Mouse (Mus musculus) intestine, postnatal 0 days (tissue): ENCODE measurements around the gene Moxd1. TPM values are rescaled to one million over a fixed set of nuclear protein-coding genes. Genes with fewer than 3 reads are reported as not detected.

ENCODE experiments used
- ATAC-seq: fragments of 200-750 bp; cut with Nextera tagmentation; 2 replicates; pipeline ENCODE4 v1.8.0; 2017; ENCODE audit warnings: mild to moderate bottlenecking, moderate TSS enrichment, moderate library complexity
- H3K27ac ChIP-seq: fragments of 300-500 bp; sonication (generic); 2 replicates; pipeline ENCODE4 v1.5.1; 2014; ENCODE audit warnings: mild to moderate bottlenecking, low read depth, low read length, moderate library complexity
- H3K27me3 ChIP-seq: fragments of 300-500 bp; sonication (generic); replicated peaks from 2 replicates; pipeline ENCODE4 v1.6.1; 2014; ENCODE audit warnings: low read length, mixed read lengths; ENCODE audit not compliant: control insufficient read depth, insufficient read depth
- H3K36me3 ChIP-seq: fragments of 300-500 bp; sonication (generic); 2 replicates; pipeline ENCODE4 v1.6.1; 2014; ENCODE audit warnings: mild to moderate bottlenecking, moderate library complexity; ENCODE audit not compliant: control insufficient read depth, insufficient read depth
- H3K4me1 ChIP-seq: fragments of 300-500 bp; sonication (generic); replicated peaks from 2 replicates; pipeline ENCODE4 v1.6.1; 2014; ENCODE audit warnings: antibody characterized with exemption, low read length, mixed read lengths; ENCODE audit not compliant: control insufficient read depth, insufficient read depth
- H3K4me2 ChIP-seq: fragments of 300-500 bp; sonication (generic); replicated peaks from 2 replicates; pipeline ENCODE4 v1.6.1; 2014; ENCODE audit warnings: low read depth, mild to moderate bottlenecking, moderate library complexity
- H3K4me3 ChIP-seq: fragments of 300-500 bp; sonication (generic); 2 replicates; pipeline ENCODE4 v1.5.1; 2014; ENCODE audit warnings: low read depth, low read length
- H3K9ac ChIP-seq: fragments of 300-500 bp; sonication (generic); 2 replicates; pipeline ENCODE4 v1.6.1; 2014; ENCODE audit warnings: mild to moderate bottlenecking, low read depth, low read length
- H3K9me3 ChIP-seq: fragments of 300-500 bp; sonication (generic); 2 replicates; pipeline ENCODE4 v1.6.1; 2016; ENCODE audit warnings: mixed run types; ENCODE audit not compliant: control insufficient read depth
- CTCF ChIP-seq: sonication (generic); IDR thresholded peaks from 2 replicates; pipeline ENCODE4 v1.5.1; 2016; ENCODE audit warnings: low read depth, mild to moderate bottlenecking, control low read depth, antibody characterized with exemption, moderate library complexity
- WGBS: fragments of 180-500 bp; shearing (Covaris S2); extraction: QIAGEN DNeasy Blood & Tissue Kit; methylation state at CpG from one replicate; pipeline ENCODE4 v1.1.7; 2014; 5-methylcytosine and 5-hydroxymethylcytosine counted together
- polyA plus RNA-seq: library from polyadenylated mRNA; unstranded; fragments of >200 nt; fragmentation: Nextera tagmentation; extraction: Ambion mirVana; gene quantifications from 2 replicates; pipeline ENCODE4 v1.2.1, GENCODE M21; 2015

Moxd1 gene
- 5.9 and 7.9 TPM in 2 replicates for polyA plus RNA-seq

DNA sequence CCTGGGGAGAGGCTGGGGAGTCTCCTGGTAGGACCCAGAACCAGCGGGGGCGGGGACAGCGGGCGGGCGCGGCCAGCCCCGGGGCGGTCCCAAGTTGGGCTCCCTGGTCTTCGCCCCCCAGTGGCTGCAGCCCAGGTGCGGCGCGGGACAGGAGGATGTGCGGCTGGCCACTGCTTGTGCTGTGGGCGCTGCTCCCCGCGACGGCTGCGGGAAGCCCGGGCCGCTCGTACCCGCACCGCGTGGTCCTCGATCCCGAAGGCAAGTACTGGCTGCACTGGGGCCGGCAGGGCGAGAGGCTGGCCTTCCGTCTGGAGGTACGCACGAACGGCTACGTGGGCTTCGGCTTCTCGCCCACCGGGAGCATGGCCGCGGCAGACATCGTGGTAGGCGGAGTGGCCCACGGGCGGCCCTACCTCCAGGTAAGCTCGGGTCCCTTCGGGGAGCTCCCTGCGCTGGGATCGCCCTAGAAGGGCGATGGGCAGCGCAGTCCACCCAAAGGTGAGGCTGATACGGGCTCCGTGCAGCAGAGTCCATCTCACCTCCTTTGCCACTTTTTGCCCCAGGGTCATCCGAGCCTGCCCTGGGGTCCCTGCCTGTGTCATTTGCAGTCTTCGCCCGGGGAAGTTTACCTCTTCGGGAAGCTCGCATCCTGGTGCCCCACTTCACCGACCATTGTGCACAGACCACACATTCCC lies at the start of gene Moxd1:
TSS of gene Moxd1 (plus strand) at position 69 of the 695 bp plus-strand sequence.
- peak; percentile 57 for TF ChIP-seq CTCF
- Histone ChIP-seq H3K27me3 (peaks cover 10% of the 10 kb centered on the region; the same call in 1 of the 2 replicates), H3K4me3 (peak within 1 kb of the TSS; percentile 48), H3K9me3 (no peaks in the 10 kb centered on the region), H3K4me1 (peaks cover 6% of the 10 kb centered on the region; the same call in 1 of the 2 replicates), H3K4me2 (peak within 1 kb of the TSS; percentile 93), H3K36me3 (no peaks in the 10 kb centered on the region), H3K27ac (no peak within 1 kb of the TSS), H3K9ac (peak within 1 kb of the TSS; percentile 40)
- ATAC-seq = peak; percentile 60
- 3% methylated on average over 56 of the region's 56 CpGs for WGBS

- Histone ChIP-seq H3K4me1 (no peaks in the 10 kb centered on the region), H3K4me2 (no peak overlapping the region), H3K9ac (no peak overlapping the region), H3K27me3 (no peaks in the 10 kb centered on the region), H3K4me3 (no peak overlapping the region), H3K36me3 (peaks cover 33% of the 10 kb centered on the region), H3K27ac (no peak overlapping the region), H3K9me3 (no peaks in the 10 kb centered on the region)
- 45% methylated on average over 7 of the region's 7 CpGs for WGBS
- TF ChIP-seq CTCF = peak; percentile 61
- no peak for ATAC-seq
Observed at GRCm38 (mm10) chr10:24190392-24190791, 32.9 kb upstream of the Moxd1 start.

GRCm38 (mm10) chr10:24191977-24192376 lies 31.3 kb upstream of the Moxd1 start:
- no peak overlapping the region for H3K27ac ChIP-seq
- H3K4me1 ChIP-seq = no peaks in the 10 kb centered on the region
- no peak overlapping the region for H3K4me3 ChIP-seq
- H3K9me3 ChIP-seq = 0 out of 2 replicates have a peak, but pooled peaks cover 3% of the 10 kb centered on the region
- peak; percentile 68 for TF ChIP-seq CTCF
- ATAC-seq = no peak
- H3K9ac ChIP-seq = no peak overlapping the region
- peaks cover 17% of the 10 kb centered on the region for H3K36me3 ChIP-seq
- no peaks in the 10 kb centered on the region for H3K27me3 ChIP-seq
- H3K4me2 ChIP-seq = no peak overlapping the region
- 65% methylated on average over 1 of the region's 1 CpGs for WGBS

- no peak for ATAC-seq
- Histone ChIP-seq H3K9ac (no peak overlapping the region), H3K36me3 (no peaks in the 10 kb centered on the region), H3K4me2 (no peak overlapping the region), H3K27me3 (no peaks in the 10 kb centered on the region), H3K27ac (no peak overlapping the region), H3K4me3 (no peak overlapping the region), H3K4me1 (no peaks in the 10 kb centered on the region), H3K9me3 (0 out of 2 replicates have a peak, but pooled peaks cover 3% of the 10 kb centered on the region)
- TF ChIP-seq CTCF = no peak
- 60% methylated on average over 12 of the region's 12 CpGs for WGBS
Observed at GRCm38 (mm10) chr10:24199303-24199702, 24.0 kb upstream of the Moxd1 start.

- Histone ChIP-seq H3K27ac (no peak overlapping the region), H3K4me3 (no peak overlapping the region), H3K27me3 (no peaks in the 10 kb centered on the region), H3K4me1 (no peaks in the 10 kb centered on the region), H3K4me2 (no peak overlapping the region), H3K9ac (no peak overlapping the region), H3K9me3 (0 out of 2 replicates have a peak, but pooled peaks cover 3% of the 10 kb centered on the region), H3K36me3 (no peaks in the 10 kb centered on the region)
- no peak for TF ChIP-seq CTCF
- 94% methylated on average over 3 of the region's 3 CpGs for WGBS
- ATAC-seq = no peak
Observed at GRCm38 (mm10) chr10:24200099-24200498, 23.2 kb upstream of the Moxd1 start.

DNA sequence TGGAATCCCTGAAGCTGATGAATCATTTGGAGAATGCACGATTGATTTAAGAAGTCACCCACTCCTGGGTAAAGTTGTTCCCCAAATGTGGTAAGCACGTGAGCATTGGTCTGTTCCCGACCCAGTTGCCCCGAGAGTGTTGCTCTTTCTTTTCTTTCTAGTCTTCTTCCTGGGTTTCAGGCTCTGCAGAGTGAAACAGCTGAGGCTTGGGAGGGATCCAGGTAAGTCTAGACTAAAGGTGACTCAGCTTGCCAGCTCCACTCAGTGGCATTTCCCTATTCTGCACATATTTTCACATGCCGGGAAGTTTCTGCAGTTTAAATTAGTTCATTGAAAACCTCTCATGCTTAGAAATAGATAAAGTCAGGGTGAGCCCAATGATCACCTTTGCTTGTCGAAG lies 13.2 kb upstream of the Moxd1 start:
- ATAC-seq = no peak
- TF ChIP-seq CTCF = no peak
- Histone ChIP-seq H3K27ac (no peak overlapping the region), H3K4me3 (no peak overlapping the region), H3K36me3 (no peaks in the 10 kb centered on the region), H3K9ac (no peak overlapping the region), H3K27me3 (no peaks in the 10 kb centered on the region), H3K4me2 (no peak overlapping the region), H3K4me1 (no peaks in the 10 kb centered on the region), H3K9me3 (no peaks in the 10 kb centered on the region)
- WGBS = 87% methylated on average over 6 of the region's 6 CpGs
